Mouse (Mus musculus): ENCODE data around the gene Brip1. TPM values are rescaled to one million over a fixed set of nuclear protein-coding genes. Genes with fewer than 3 reads are reported as not detected.

Brip1 gene
- 5.6 and 6.2 TPM in 2 replicates for polyA plus RNA-seq (2015; fragmentation: Nextera tagmentation; extraction: Ambion mirVana)

DNA sequence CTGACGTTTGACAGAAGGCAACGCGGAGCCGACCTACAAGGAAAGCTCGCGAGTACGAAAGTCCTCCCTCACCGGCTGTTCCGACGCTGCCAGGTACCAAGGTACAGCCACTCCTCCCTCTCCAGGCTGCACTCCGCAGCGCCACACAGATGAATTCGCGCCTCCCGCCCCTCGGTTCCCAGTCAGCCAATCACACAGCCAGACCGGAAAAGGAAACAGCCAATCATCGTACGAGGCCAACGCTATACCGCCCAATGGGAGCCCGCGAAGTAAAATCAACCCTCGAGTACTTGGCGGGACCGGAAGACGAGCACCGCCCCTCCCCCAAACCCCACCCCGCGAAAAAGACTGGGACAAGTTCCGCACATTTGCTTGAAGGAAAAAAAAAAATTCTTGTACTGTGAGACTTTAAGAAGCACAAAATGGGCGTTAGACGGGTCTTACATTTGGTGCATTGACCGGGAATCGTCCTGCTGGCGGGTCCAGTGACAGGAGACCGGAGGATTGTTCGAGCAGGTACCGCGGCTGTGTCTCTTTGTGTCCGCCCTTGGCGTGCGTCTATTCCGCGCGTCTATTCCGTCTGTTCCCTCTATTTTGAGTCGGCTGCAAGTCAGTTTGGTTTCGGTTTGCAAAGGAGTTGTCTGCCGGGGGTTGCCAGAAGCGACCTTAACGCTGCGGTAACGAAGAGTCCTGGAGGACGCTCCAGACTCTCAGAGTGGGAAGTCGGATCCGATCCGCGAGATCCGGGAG lies at the start of gene Brip1:
Gene Brip1 (minus strand): TSS at position 157 of the 750 bp plus-strand sequence.
- ATAC-seq (ENCODE audit: insufficient read depth), result peak; percentile 99
- Histone ChIP-seq H3K9me3 (replicated peaks) (no peaks in the 10 kb centered on the region), H3K4me3 (replicated peaks) (peak within 1 kb of the TSS; percentile 95), H3K9ac (peak within 1 kb of the TSS; percentile 81), H3K4me2 (peak within 1 kb of the TSS; percentile 91), H3K36me3 (replicated peaks) (peaks cover 58% of the 10 kb centered on the region), H3K4me1 (replicated peaks) (peaks cover 25% of the 10 kb centered on the region), H3K27me3 (no peaks in the 10 kb centered on the region), H3K27ac (replicated peaks) (peak within 1 kb of the TSS; percentile 89)
- under 1% methylated on average over 60 of the region's 60 CpGs for WGBS (ENCODE audit: insufficient replicate concordance)

- no peak for ATAC-seq (ENCODE audit: insufficient read depth)
- Histone ChIP-seq H3K4me3 (replicated peaks) (no peak overlapping the region), H3K36me3 (replicated peaks) (peaks cover 50% of the 10 kb centered on the region), H3K27me3 (no peaks in the 10 kb centered on the region), H3K9me3 (replicated peaks) (no peaks in the 10 kb centered on the region), H3K27ac (replicated peaks) (no peak overlapping the region), H3K4me2 (no peak overlapping the region), H3K9ac (no peak overlapping the region), H3K4me1 (replicated peaks) (no peaks in the 10 kb centered on the region)
- WGBS (ENCODE audit: insufficient replicate concordance), result 57% methylated on average over 4 of the region's 4 CpGs
Observed at GRCm38 (mm10) chr11:86232446-86232845, 31.5 kb upstream of the Brip1 start.

DNA sequence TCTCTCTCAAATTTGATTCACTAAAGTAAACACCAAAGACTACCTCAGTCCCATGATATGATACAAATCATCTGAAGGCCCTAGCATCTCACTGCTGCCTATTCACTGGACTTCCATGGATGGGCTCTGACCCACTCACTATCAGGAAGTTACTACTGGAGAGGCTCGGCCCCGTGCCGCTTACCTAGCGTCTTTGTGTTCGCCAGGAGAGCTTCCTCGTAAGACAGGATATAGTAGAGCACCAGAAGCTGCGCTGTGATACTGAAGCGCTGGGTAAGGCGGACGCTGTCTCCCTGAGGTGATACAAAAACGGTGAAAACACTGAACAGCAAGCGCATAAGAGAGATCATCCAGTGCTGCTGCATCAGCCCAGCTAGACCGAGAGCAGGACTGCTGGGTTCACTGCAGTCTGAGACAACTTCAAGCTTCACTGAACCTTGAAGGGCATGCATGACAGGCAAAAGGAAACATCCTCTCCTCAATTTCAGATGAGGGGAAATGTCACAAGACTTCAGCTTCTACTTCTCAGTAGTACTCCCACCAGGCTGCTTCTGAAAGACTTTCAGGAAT lies 30.9 kb upstream of the Brip1 start:
- H3K27me3 ChIP-seq, result no peaks in the 10 kb centered on the region
- WGBS (ENCODE audit: insufficient replicate concordance), result 87% methylated on average over 13 of the region's 13 CpGs
- H3K4me1 ChIP-seq (replicated peaks), result no peaks in the 10 kb centered on the region
- H3K9ac ChIP-seq, result no peak overlapping the region
- no peak overlapping the region for H3K4me2 ChIP-seq
- H3K4me3 ChIP-seq (replicated peaks), result no peak overlapping the region
- H3K9me3 ChIP-seq (replicated peaks), result no peaks in the 10 kb centered on the region
- H3K36me3 ChIP-seq (replicated peaks), result peaks cover 55% of the 10 kb centered on the region
- no peak for ATAC-seq (ENCODE audit: insufficient read depth)
- H3K27ac ChIP-seq (replicated peaks), result no peak overlapping the region

GRCm38 (mm10) chr11:86226646-86227180 lies 25.7 kb upstream of the Brip1 start:
- 78% methylated on average over 8 of the region's 8 CpGs for WGBS (ENCODE audit: insufficient replicate concordance)
- Histone ChIP-seq H3K4me1 (replicated peaks) (no peaks in the 10 kb centered on the region), H3K9ac (no peak overlapping the region), H3K9me3 (replicated peaks) (no peaks in the 10 kb centered on the region), H3K27ac (replicated peaks) (no peak overlapping the region), H3K4me3 (replicated peaks) (no peak overlapping the region), H3K4me2 (no peak overlapping the region), H3K27me3 (no peaks in the 10 kb centered on the region), H3K36me3 (replicated peaks) (peaks cover 67% of the 10 kb centered on the region)
- ATAC-seq (ENCODE audit: insufficient read depth), result no peak

- no peak for ATAC-seq (ENCODE audit: insufficient read depth)
- 80% methylated on average over 4 of the region's 4 CpGs for WGBS (ENCODE audit: insufficient replicate concordance)
Observed at GRCm38 (mm10) chr11:86225761-86226160, 24.8 kb upstream of the Brip1 start.

GRCm38 (mm10) chr11:86211803-86212202 lies 10.8 kb upstream of the Brip1 start:
- Histone ChIP-seq H3K27ac (replicated peaks) (no peak overlapping the region), H3K9me3 (replicated peaks) (no peaks in the 10 kb centered on the region), H3K9ac (no peak overlapping the region), H3K4me1 (replicated peaks) (no peaks in the 10 kb centered on the region), H3K27me3 (no peaks in the 10 kb centered on the region), H3K4me2 (no peak overlapping the region), H3K4me3 (replicated peaks) (no peak overlapping the region), H3K36me3 (replicated peaks) (peaks cover 74% of the 10 kb centered on the region)
- WGBS (ENCODE audit: insufficient replicate concordance), result 77% methylated on average over 1 of the region's 1 CpGs
- no peak for ATAC-seq (ENCODE audit: insufficient read depth)

More at GRCm38 (mm10) chr11:86225761-86226160, 24.8 kb upstream of the Brip1 start:
- H3K9ac ChIP-seq, result no peak overlapping the region
- H3K4me1 ChIP-seq (replicated peaks), result no peaks in the 10 kb centered on the region
- peaks cover 62% of the 10 kb centered on the region for H3K36me3 ChIP-seq (replicated peaks)
- H3K9me3 ChIP-seq (replicated peaks), result no peaks in the 10 kb centered on the region
- no peak overlapping the region for H3K27ac ChIP-seq (replicated peaks)
- H3K4me2 ChIP-seq, result no peak overlapping the region
- no peak overlapping the region for H3K4me3 ChIP-seq (replicated peaks)
- no peaks in the 10 kb centered on the region for H3K27me3 ChIP-seq

GRCm38 (mm10) chr11:86209123-86209522 lies 8.1 kb upstream of the Brip1 start:
- ATAC-seq (ENCODE audit: insufficient read depth), result no peak
- H3K4me3 ChIP-seq (replicated peaks), result no peak overlapping the region
- H3K27ac ChIP-seq (replicated peaks), result no peak overlapping the region
- H3K36me3 ChIP-seq (replicated peaks), result peaks cover 77% of the 10 kb centered on the region
- no peaks in the 10 kb centered on the region for H3K4me1 ChIP-seq (replicated peaks)
- no peaks in the 10 kb centered on the region for H3K9me3 ChIP-seq (replicated peaks)
- H3K9ac ChIP-seq, result no peak overlapping the region
- no peaks in the 10 kb centered on the region for H3K27me3 ChIP-seq
- no peak overlapping the region for H3K4me2 ChIP-seq
- WGBS (ENCODE audit: insufficient replicate concordance), result 73% methylated on average over 2 of the region's 2 CpGs

DNA sequence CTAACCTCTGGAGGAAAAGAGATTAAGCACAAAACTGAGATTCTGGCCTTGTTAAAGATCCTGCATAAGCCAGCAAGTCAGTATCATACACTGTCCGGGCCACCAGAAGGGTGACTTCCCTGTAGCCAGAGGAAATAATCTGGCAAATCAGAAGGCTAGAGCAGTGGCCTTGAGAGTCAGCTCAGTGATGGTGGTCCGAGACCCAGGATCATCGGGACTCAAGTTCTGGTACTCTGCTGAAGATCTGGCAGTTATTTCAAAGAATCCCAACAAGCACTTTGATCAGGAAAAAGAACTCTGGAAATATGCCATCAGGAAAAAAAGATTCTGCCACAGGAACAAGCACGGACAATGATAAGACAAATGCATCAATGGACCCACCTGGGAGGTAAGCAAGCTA lies 4.9 kb upstream of the Brip1 start:
- WGBS (ENCODE audit: insufficient replicate concordance), result 89% methylated on average over 4 of the region's 4 CpGs

GRCm38 (mm10) chr11:86205031-86205430 lies 4.0 kb upstream of the Brip1 start:
- 92% methylated on average over 5 of the region's 5 CpGs for WGBS (ENCODE audit: insufficient replicate concordance)
- Histone ChIP-seq H3K4me1 (replicated peaks) (peaks cover 15% of the 10 kb centered on the region), H3K27ac (replicated peaks) (no peak overlapping the region), H3K4me2 (no peak overlapping the region), H3K9ac (no peak overlapping the region), H3K27me3 (no peaks in the 10 kb centered on the region), H3K36me3 (replicated peaks) (peaks cover 73% of the 10 kb centered on the region), H3K9me3 (replicated peaks) (no peaks in the 10 kb centered on the region), H3K4me3 (replicated peaks) (no peak overlapping the region)
- no peak for ATAC-seq (ENCODE audit: insufficient read depth)

More for the DNA sequence above, 4.9 kb upstream of the Brip1 start:
- Histone ChIP-seq H3K27me3 (no peaks in the 10 kb centered on the region), H3K4me3 (replicated peaks) (no peak overlapping the region), H3K36me3 (replicated peaks) (peaks cover 73% of the 10 kb centered on the region), H3K4me1 (replicated peaks) (peaks cover 13% of the 10 kb centered on the region), H3K4me2 (no peak overlapping the region), H3K9ac (no peak overlapping the region), H3K27ac (replicated peaks) (no peak overlapping the region), H3K9me3 (replicated peaks) (no peaks in the 10 kb centered on the region)
- no peak for ATAC-seq (ENCODE audit: insufficient read depth)

- Histone ChIP-seq H3K36me3 (replicated peaks) (peaks cover 62% of the 10 kb centered on the region), H3K9me3 (replicated peaks) (no peaks in the 10 kb centered on the region), H3K4me3 (replicated peaks) (peak overlapping the region; percentile 95), H3K4me2 (peak overlapping the region; percentile 91), H3K4me1 (replicated peaks) (peaks cover 25% of the 10 kb centered on the region), H3K27ac (replicated peaks) (peak overlapping the region; percentile 83), H3K9ac (peak overlapping the region; percentile 75), H3K27me3 (no peaks in the 10 kb centered on the region)
- ATAC-seq (ENCODE audit: insufficient read depth), result no peak
- 22% methylated on average over 16 of the region's 16 CpGs for WGBS (ENCODE audit: insufficient replicate concordance)
Observed at GRCm38 (mm10) chr11:86201901-86202675, 1.1 kb upstream of the Brip1 start.
